Comparison of ENCODE assay signal across 8 mouse cellular contexts in the genomic region with DNA sequence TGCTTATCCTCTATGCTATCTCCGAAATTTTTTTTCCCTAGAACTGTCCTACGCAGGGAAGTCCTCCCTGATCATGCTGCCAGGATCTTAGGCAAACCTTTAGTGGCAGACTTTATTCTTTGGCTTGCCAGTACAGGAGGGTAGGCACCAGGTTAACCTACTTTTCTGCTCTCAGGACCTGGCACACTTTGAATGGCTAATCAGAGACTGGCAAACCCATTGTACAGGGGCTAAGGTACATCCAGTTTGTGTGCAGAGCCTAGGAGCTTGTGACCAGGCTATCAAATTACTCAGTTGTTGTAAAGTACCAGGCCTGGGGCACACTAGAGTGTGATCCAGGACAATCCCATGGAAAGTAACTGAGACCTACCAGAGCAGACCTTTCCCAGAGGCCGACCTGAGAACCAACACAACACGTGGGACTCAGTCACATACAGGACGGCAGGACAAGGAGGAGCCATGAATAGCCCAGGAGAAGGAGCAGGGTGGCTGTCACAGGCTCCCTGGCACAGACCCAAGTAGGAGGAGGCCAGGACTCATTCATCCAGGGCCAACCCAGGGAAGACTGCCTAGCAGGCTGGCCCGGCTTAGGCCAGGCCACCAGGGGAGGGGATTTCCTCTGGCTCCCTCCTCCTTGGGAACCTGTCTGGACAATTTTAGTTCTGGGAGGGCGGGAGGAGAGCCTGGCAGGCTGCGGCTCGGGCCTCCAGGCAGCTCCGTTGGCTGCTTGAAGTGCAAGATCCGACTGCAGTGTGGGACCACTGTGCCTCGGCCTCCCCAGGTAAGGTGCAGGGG. TPM values are rescaled to one million over a fixed set of nuclear protein-coding genes. Genes with fewer than 3 reads are reported as not detected.
DNase-seq lines count a peak whose midpoint lies in the region; ATAC-seq lines count a peak whose summit lies in the region.

TSS of gene Rhbdl2 (plus strand) at position 684 of the 795 bp plus-strand sequence.

- no peaks in the 10 kb centered on the region for H3K27me3 ChIP-seq in neural tube, embryonic 13.5 days
- H3K27me3 ChIP-seq in embryonic facial prominence, embryonic 13.5 days, result no peaks in the 10 kb centered on the region
- H3K27me3 ChIP-seq in limb, embryonic 12.5 days, result no peaks in the 10 kb centered on the region

- DNase-seq in neural tube, embryonic 10.5 days (ENCODE audit: extremely low spot score, low spot score), result no peak
- peak; percentile 76 for DNase-seq in heart, adult 8-10 months (ENCODE audit: low spot score)
- DNase-seq in kidney, adult 18-20 months, result peak; percentile 83
- DNase-seq in ovary, postnatal 10 days (ENCODE audit: low spot score), result peak; percentile 24
- DNase-seq in thymus, postnatal 4 days, result no peak

- no peak within 1 kb of the TSS for H3K4me2 ChIP-seq in neural tube, embryonic 13.5 days
- peak within 1 kb of the TSS; percentile 30 for H3K4me2 ChIP-seq in embryonic facial prominence, embryonic 13.5 days
- peak within 1 kb of the TSS; percentile 38 for H3K4me2 ChIP-seq in limb, embryonic 12.5 days

- no peaks in the 10 kb centered on the region for H3K36me3 ChIP-seq in neural tube, embryonic 13.5 days
- H3K36me3 ChIP-seq in embryonic facial prominence, embryonic 13.5 days, result no peaks in the 10 kb centered on the region
- H3K36me3 ChIP-seq in limb, embryonic 12.5 days, result no peaks in the 10 kb centered on the region

- 39% methylated on average over 12 of the region's 12 CpGs for WGBS in neural tube, embryonic 13.5 days
- 22% methylated on average over 12 of the region's 12 CpGs for WGBS in embryonic facial prominence, embryonic 13.5 days
- 23% methylated on average over 12 of the region's 12 CpGs for WGBS in limb, embryonic 12.5 days

- no peak within 1 kb of the TSS for H3K27ac ChIP-seq in neural tube, embryonic 13.5 days (replicated peaks)
- H3K27ac ChIP-seq in embryonic facial prominence, embryonic 13.5 days, result peak within 1 kb of the TSS; percentile 22; the same call in 1 of the 2 replicates
- H3K27ac ChIP-seq in limb, embryonic 12.5 days, result peak within 1 kb of the TSS; percentile 64; the same call in 1 of the 2 replicates

- H3K4me1 ChIP-seq in neural tube, embryonic 13.5 days (replicated peaks), result peaks cover 9% of the 10 kb centered on the region
- H3K4me1 ChIP-seq in embryonic facial prominence, embryonic 13.5 days, result peaks cover 8% of the 10 kb centered on the region; the same call in 1 of the 2 replicates
- H3K4me1 ChIP-seq in limb, embryonic 12.5 days (replicated peaks), result peaks cover 15% of the 10 kb centered on the region

- 0 out of 2 replicates have a peak within 1 kb of the TSS, but pooled peaks have one; percentile 8 for H3K9ac ChIP-seq in neural tube, embryonic 13.5 days
- H3K9ac ChIP-seq in embryonic facial prominence, embryonic 13.5 days, result peak within 1 kb of the TSS; percentile 46
- 0 out of 2 replicates have a peak within 1 kb of the TSS, but pooled peaks have one; percentile 12 for H3K9ac ChIP-seq in limb, embryonic 12.5 days (replicated peaks)

- peak; percentile 81 for ATAC-seq in neural tube, embryonic 13.5 days (ENCODE audit: low read depth)
- peak; percentile 75 for ATAC-seq in embryonic facial prominence, embryonic 13.5 days (ENCODE audit: insufficient number of reproducible peaks, insufficient read depth, low FRiP score, low TSS enrichment, low read depth)
- ATAC-seq in limb, embryonic 12.5 days (ENCODE audit: insufficient number of reproducible peaks, insufficient read depth, low FRiP score, low TSS enrichment, low read depth), result peak; percentile 68

- H3K9me3 ChIP-seq in neural tube, embryonic 13.5 days, result no peaks in the 10 kb centered on the region
- H3K9me3 ChIP-seq in embryonic facial prominence, embryonic 13.5 days, result no peaks in the 10 kb centered on the region
- H3K9me3 ChIP-seq in limb, embryonic 12.5 days, result no peaks in the 10 kb centered on the region

- no peak within 1 kb of the TSS for H3K4me3 ChIP-seq in neural tube, embryonic 13.5 days
- H3K4me3 ChIP-seq in embryonic facial prominence, embryonic 13.5 days, result 0 out of 2 replicates have a peak within 1 kb of the TSS, but pooled peaks have one; percentile 2
- peak within 1 kb of the TSS; percentile 19 for H3K4me3 ChIP-seq in limb, embryonic 12.5 days (replicated peaks)

RNA-seq across cellular contexts. Expression of gene Rhbdl2, which starts in this region (rescaled TPM):
- polyA plus RNA-seq in neural tube, embryonic 13.5 days (2015; fragmentation: Nextera tagmentation; extraction: Ambion mirVana), result 0.64 and 1.5 TPM in 2 replicates
- 3.1 and 3.7 TPM in 2 replicates for polyA plus RNA-seq in embryonic facial prominence, embryonic 13.5 days (2015; fragmentation: Nextera tagmentation; extraction: Ambion mirVana)
- under 1 TPM in 1 of 4 experiments, not detected in 3; 0.69 TPM for total RNA-seq in heart, adult 8-10 months (2022)
- polyA plus RNA-seq in limb, embryonic 12.5 days (2016; fragmentation: Nextera tagmentation; extraction: Ambion mirVana), result 2.1 and 3.3 TPM in 2 replicates

Comparison
In these comparisons a context has a peak if more than half of its experiments do, and no peak if none do; other contexts are left out.
1. Peak in DNase-seq in heart, adult 8-10 months; RNA of the gene not detected or under 1 TPM.
2. DNase-seq: peak in kidney, adult 18-20 months (single experiment) and ovary, postnatal 10 days (single experiment); none in neural tube, embryonic 10.5 days (single experiment) and thymus, postnatal 4 days (single experiment).
3. Peak in every context shown above with its lines, with median percentiles within 50 percentile points of each other: ATAC-seq and H3K9ac ChIP-seq.